Mouse (Mus musculus): Measurements from ENCODE around the gene Mmp24. TPM values are rescaled to one million over a fixed set of nuclear protein-coding genes. Genes with fewer than 3 reads are reported as not detected.

Mmp24 gene
- polyA plus RNA-seq, 1 experiment from 2014 or later = 0.73 TPM

- Histone ChIP-seq H3K27ac (replicated peaks; ENCODE audit: low read depth, low read length) (no peak overlapping the region), H3K36me3 (replicated peaks; ENCODE audit: control insufficient read depth, insufficient read depth, low read depth, low read length) (no peaks in the 10 kb centered on the region), H3K4me1 (ENCODE audit: control insufficient read depth, insufficient read depth, low read length) (no peaks in the 10 kb centered on the region), H3K4me3 (ENCODE audit: low read depth, low read length) (no peak overlapping the region), H3K9ac (replicated peaks; ENCODE audit: low read length) (no peak overlapping the region), H3K27me3 (ENCODE audit: control insufficient read depth, insufficient read depth, low read length) (no peaks in the 10 kb centered on the region), H3K4me2 (ENCODE audit: low read depth, low read length) (no peak overlapping the region), H3K9me3 (replicated peaks; ENCODE audit: control insufficient read depth, low read length) (no peaks in the 10 kb centered on the region)
- 43% methylated on average over 16 of the region's 16 CpGs for WGBS
- DNase-seq (ENCODE audit: low spot score) = peak; percentile 83
- ATAC-seq (replicated peaks; ENCODE audit: insufficient number of reproducible peaks, low FRiP score, low TSS enrichment, low read depth) = no peak
These were observed 36.8 kb downstream of the Mmp24 start for GRCm38 (mm10) chr2:155811821-155812396.

- H3K4me2 ChIP-seq (ENCODE audit: low read depth, low read length) = no peak overlapping the region
- no peaks in the 10 kb centered on the region for H3K27me3 ChIP-seq (ENCODE audit: control insufficient read depth, insufficient read depth, low read length)
- no peak for DNase-seq (ENCODE audit: low spot score)
- H3K27ac ChIP-seq (replicated peaks; ENCODE audit: low read depth, low read length) = no peak overlapping the region
- no peak overlapping the region for H3K4me3 ChIP-seq (ENCODE audit: low read depth, low read length)
- no peaks in the 10 kb centered on the region for H3K4me1 ChIP-seq (ENCODE audit: control insufficient read depth, insufficient read depth, low read length)
- ATAC-seq (replicated peaks; ENCODE audit: insufficient number of reproducible peaks, low FRiP score, low TSS enrichment, low read depth) = no peak
- H3K9ac ChIP-seq (replicated peaks; ENCODE audit: low read length) = no peak overlapping the region
- no peaks in the 10 kb centered on the region for H3K36me3 ChIP-seq (replicated peaks; ENCODE audit: control insufficient read depth, insufficient read depth, low read depth, low read length)
- 77% methylated on average over 4 of the region's 4 CpGs for WGBS
- no peaks in the 10 kb centered on the region for H3K9me3 ChIP-seq (replicated peaks; ENCODE audit: control insufficient read depth, low read length)
These were observed 37.5 kb downstream of the Mmp24 start for GRCm38 (mm10) chr2:155812637-155813036.

GRCm38 (mm10) chr2:155814829-155815228 lies 39.7 kb downstream of the Mmp24 start:
- H3K4me1 ChIP-seq (ENCODE audit: control insufficient read depth, insufficient read depth, low read length) = no peaks in the 10 kb centered on the region
- no peaks in the 10 kb centered on the region; the same call in 1 of the 2 replicates for H3K36me3 ChIP-seq (replicated peaks; ENCODE audit: control insufficient read depth, insufficient read depth, low read depth, low read length)
- H3K4me3 ChIP-seq (ENCODE audit: low read depth, low read length) = no peak overlapping the region
- WGBS = 31% methylated on average over 5 of the region's 5 CpGs
- no peak overlapping the region for H3K9ac ChIP-seq (replicated peaks; ENCODE audit: low read length)
- no peak overlapping the region for H3K27ac ChIP-seq (replicated peaks; ENCODE audit: low read depth, low read length)
- no peak for ATAC-seq (replicated peaks; ENCODE audit: insufficient number of reproducible peaks, low FRiP score, low TSS enrichment, low read depth)
- no peaks in the 10 kb centered on the region for H3K9me3 ChIP-seq (replicated peaks; ENCODE audit: control insufficient read depth, low read length)
- H3K4me2 ChIP-seq (ENCODE audit: low read depth, low read length) = no peak overlapping the region
- H3K27me3 ChIP-seq (ENCODE audit: control insufficient read depth, insufficient read depth, low read length) = no peaks in the 10 kb centered on the region
- peak; percentile 22 for DNase-seq (ENCODE audit: low spot score)

- no peak for DNase-seq (ENCODE audit: low spot score)
- Histone ChIP-seq H3K27ac (replicated peaks; ENCODE audit: low read depth, low read length) (no peak overlapping the region), H3K4me2 (ENCODE audit: low read depth, low read length) (no peak overlapping the region), H3K4me3 (ENCODE audit: low read depth, low read length) (no peak overlapping the region), H3K9ac (replicated peaks; ENCODE audit: low read length) (no peak overlapping the region), H3K4me1 (ENCODE audit: control insufficient read depth, insufficient read depth, low read length) (no peaks in the 10 kb centered on the region), H3K27me3 (ENCODE audit: control insufficient read depth, insufficient read depth, low read length) (no peaks in the 10 kb centered on the region), H3K9me3 (replicated peaks; ENCODE audit: control insufficient read depth, low read length) (no peaks in the 10 kb centered on the region), H3K36me3 (replicated peaks; ENCODE audit: control insufficient read depth, insufficient read depth, low read depth, low read length) (no peaks in the 10 kb centered on the region; the same call in 1 of the 2 replicates)
- no peak for ATAC-seq (replicated peaks; ENCODE audit: insufficient number of reproducible peaks, low FRiP score, low TSS enrichment, low read depth)
- 100% methylated on average over 1 of the region's 1 CpGs for WGBS
These were observed 41.0 kb downstream of the Mmp24 start for GRCm38 (mm10) chr2:155816179-155816578.

GRCm38 (mm10) chr2:155817301-155818245 lies 42.4 kb downstream of the Mmp24 start:
- no peak overlapping the region for H3K4me3 ChIP-seq (ENCODE audit: low read depth, low read length)
- H3K36me3 ChIP-seq (replicated peaks; ENCODE audit: control insufficient read depth, insufficient read depth, low read depth, low read length) = peaks cover 3% of the 10 kb centered on the region
- no peaks in the 10 kb centered on the region for H3K4me1 ChIP-seq (ENCODE audit: control insufficient read depth, insufficient read depth, low read length)
- no peaks in the 10 kb centered on the region for H3K9me3 ChIP-seq (replicated peaks; ENCODE audit: control insufficient read depth, low read length)
- DNase-seq (ENCODE audit: low spot score) (no peak), ATAC-seq (replicated peaks; ENCODE audit: insufficient number of reproducible peaks, low FRiP score, low TSS enrichment, low read depth) (no peak)
- H3K27ac ChIP-seq (replicated peaks; ENCODE audit: low read depth, low read length) = no peak overlapping the region
- no peaks in the 10 kb centered on the region for H3K27me3 ChIP-seq (ENCODE audit: control insufficient read depth, insufficient read depth, low read length)
- 0 out of 2 replicates have a peak overlapping the region, but pooled peaks have one; percentile 7 for H3K9ac ChIP-seq (replicated peaks; ENCODE audit: low read length)
- 82% methylated on average over 10 of the region's 10 CpGs for WGBS
- H3K4me2 ChIP-seq (ENCODE audit: low read depth, low read length) = no peak overlapping the region

- H3K4me1 ChIP-seq (ENCODE audit: control insufficient read depth, insufficient read depth, low read length) = no peaks in the 10 kb centered on the region
- DNase-seq (ENCODE audit: low spot score) (peak; percentile 93), ATAC-seq (replicated peaks; ENCODE audit: insufficient number of reproducible peaks, low FRiP score, low TSS enrichment, low read depth) (peak; percentile 87)
- H3K9ac ChIP-seq (replicated peaks; ENCODE audit: low read length) = peak overlapping the region; percentile 75
- no peaks in the 10 kb centered on the region for H3K27me3 ChIP-seq (ENCODE audit: control insufficient read depth, insufficient read depth, low read length)
- no peaks in the 10 kb centered on the region for H3K9me3 ChIP-seq (replicated peaks; ENCODE audit: control insufficient read depth, low read length)
- peak overlapping the region; percentile 10; the same call in 1 of the 2 replicates for H3K27ac ChIP-seq (replicated peaks; ENCODE audit: low read depth, low read length)
- H3K4me3 ChIP-seq (ENCODE audit: low read depth, low read length) = peak overlapping the region; percentile 54
- WGBS = 2% methylated on average over 37 of the region's 37 CpGs
- peaks cover 3% of the 10 kb centered on the region for H3K36me3 ChIP-seq (replicated peaks; ENCODE audit: control insufficient read depth, insufficient read depth, low read depth, low read length)
- H3K4me2 ChIP-seq (ENCODE audit: low read depth, low read length) = peak overlapping the region; percentile 86
These were observed 43.7 kb downstream of the Mmp24 start for GRCm38 (mm10) chr2:155818596-155819391.

- Histone ChIP-seq H3K27ac (replicated peaks; ENCODE audit: low read depth, low read length) (peak within 1 kb of the TSS; percentile 10; the same call in 1 of the 2 replicates), H3K4me2 (ENCODE audit: low read depth, low read length) (peak within 1 kb of the TSS; percentile 86), H3K9me3 (replicated peaks; ENCODE audit: control insufficient read depth, low read length) (no peaks in the 10 kb centered on the region), H3K4me3 (ENCODE audit: low read depth, low read length) (peak within 1 kb of the TSS; percentile 54), H3K27me3 (ENCODE audit: control insufficient read depth, insufficient read depth, low read length) (no peaks in the 10 kb centered on the region), H3K36me3 (replicated peaks; ENCODE audit: control insufficient read depth, insufficient read depth, low read depth, low read length) (peaks cover 3% of the 10 kb centered on the region), H3K4me1 (ENCODE audit: control insufficient read depth, insufficient read depth, low read length) (no peaks in the 10 kb centered on the region), H3K9ac (replicated peaks; ENCODE audit: low read length) (peak within 1 kb of the TSS; percentile 75)
- ATAC-seq (replicated peaks; ENCODE audit: insufficient number of reproducible peaks, low FRiP score, low TSS enrichment, low read depth) (no peak), DNase-seq (ENCODE audit: low spot score) (no peak)
These were observed 44.1 kb downstream of the Mmp24 start, which contains the start of gene BC029722 for GRCm38 (mm10) chr2:155819392-155819448. Gene BC029722 (minus strand): TSS chr2:155819426.
